Mouse (Mus musculus) CD4-positive, CD25-positive, alpha-beta regulatory T cell, adult 2 months (primary cell): Measurements from ENCODE around the gene Strip1.

ENCODE experiments used
- DNase-seq: peaks from one replicate; pipeline ENCODE4 v3.0.0-alpha.2; 2012; ENCODE audit warnings: low read depth, low spot score

The Strip1 gene

GRCm38 (mm10) chr3:107628551-107628950 lies 2.9 kb downstream of the Strip1 start:
- no peak for DNase-seq

- DNase-seq: no peak
Observed at GRCm38 (mm10) chr3:107627641-107628040, 3.9 kb downstream of the Strip1 start.

- DNase-seq: no peak
Observed at GRCm38 (mm10) chr3:107626751-107627150, 4.7 kb downstream of the Strip1 start.

DNA sequence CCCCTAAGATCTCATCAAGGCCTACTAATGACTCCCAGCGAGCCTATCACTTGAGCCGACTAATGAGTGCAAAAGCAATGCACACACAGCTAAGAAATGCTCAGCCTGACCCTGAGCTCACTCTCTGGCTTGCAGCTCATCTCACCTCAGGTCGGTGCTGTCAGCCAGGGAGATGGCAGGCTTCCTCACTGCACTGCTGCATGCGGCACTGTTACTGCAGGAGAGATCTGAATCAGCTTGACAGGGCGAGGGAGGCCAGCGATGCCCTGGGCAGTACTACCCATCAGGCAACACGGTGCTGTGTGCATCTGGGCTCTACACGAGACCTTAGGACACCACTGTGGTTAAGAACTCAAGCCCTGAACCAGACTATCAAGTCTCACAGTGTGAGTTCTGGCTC lies 6.0 kb downstream of the Strip1 start:
- DNase-seq: no peak

GRCm38 (mm10) chr3:107624424-107624823 lies 7.1 kb downstream of the Strip1 start:
- no peak for DNase-seq

DNA sequence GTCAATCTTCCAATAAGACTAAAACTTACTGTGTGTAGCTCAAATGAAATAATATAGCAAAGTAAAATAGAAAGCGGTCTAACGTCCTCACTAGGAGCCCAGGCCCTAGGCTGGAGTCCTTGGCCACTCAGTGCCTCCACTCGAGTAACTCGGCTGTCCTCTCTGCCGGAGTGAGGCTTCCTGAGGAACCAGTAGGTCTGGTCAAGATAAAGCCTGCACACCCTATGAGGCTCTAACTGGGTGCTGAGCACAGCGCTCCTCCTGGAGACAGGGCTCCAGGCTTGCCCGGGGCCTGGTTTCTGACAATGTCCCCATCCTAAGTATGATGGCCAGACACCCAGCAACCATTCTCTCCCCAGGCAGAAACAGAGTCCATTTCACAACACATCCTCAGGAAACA lies 9.0 kb downstream of the Strip1 start:
- no peak for DNase-seq

DNA sequence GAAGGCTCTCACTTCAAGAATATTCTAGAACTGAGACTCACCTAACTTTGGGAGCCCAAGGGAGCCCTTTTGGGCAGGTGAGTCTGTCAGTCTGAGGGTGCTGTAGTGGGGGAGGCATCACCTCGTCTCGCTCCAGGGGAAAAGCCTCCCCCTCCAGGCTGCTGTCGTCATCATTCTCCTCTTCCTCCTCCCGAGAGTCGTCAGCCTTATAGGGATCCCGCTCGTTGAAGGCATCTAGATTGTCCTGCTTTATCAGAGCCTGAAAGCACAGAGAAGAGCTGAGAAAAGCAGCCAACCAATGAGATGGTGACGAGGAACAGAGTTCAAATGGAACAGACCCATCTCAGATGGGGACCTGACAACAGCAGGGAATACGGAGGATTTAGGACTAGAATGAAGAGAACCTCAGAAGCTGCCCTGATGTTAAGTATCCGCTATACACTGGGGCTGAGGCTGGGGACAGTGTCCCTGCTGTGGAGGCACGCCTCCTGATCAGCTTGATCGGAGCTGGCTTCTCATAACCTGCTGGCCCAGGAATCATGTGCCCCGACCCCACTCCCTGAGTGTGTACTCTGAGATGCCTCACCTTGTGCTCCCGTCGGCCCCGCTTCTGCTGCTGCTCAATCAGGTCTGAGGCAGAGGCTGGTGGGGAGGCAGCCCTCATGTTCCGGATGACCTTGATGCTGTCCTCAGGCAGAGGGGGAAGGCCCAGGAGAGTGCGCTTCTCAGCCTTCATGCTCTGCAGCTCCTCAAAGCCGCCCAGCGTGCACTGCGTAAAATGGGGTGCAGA lies 10.0 kb downstream of the Strip1 start:
- DNase-seq: no peak

DNA sequence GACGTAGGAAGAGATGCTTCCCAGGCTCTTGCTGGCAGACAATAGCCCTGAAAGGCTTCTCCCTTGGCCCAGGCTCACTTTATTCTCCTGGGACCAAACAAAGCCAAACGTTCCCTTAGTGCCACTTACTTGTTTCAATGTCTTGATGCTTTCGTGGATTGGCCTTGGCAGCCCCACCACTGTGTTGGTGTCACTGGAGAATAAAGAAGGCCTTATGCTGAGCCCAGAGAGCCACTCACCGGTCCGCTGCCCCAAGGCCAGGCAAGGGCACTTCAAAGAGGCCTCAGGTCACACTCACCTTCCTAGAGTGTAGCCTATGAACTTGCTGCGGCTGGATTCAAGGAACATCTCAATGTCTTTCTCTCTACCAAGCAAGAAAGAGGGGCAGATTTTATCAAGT lies 11.6 kb downstream of the Strip1 start:
- DNase-seq: no peak

DNA sequence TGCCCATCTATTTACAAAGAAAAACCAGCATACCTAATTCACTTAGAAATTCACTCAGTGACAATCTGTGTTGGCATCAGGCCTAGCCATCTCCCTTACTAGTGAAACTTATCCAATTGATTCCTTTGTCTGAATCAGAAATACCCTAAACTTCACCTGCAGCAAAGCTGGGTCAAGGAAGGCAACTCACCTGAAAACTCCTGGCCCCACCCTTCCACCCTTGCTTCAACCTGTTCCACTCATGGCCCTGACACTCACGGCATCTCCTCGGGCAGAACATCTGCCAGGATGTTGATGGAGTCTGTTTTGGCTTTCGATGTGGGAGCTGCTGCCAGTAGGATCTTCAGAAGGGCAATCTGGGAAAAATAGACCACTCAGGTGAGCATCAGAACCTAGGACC lies 13.7 kb downstream of the Strip1 start:
- no peak for DNase-seq

DNA sequence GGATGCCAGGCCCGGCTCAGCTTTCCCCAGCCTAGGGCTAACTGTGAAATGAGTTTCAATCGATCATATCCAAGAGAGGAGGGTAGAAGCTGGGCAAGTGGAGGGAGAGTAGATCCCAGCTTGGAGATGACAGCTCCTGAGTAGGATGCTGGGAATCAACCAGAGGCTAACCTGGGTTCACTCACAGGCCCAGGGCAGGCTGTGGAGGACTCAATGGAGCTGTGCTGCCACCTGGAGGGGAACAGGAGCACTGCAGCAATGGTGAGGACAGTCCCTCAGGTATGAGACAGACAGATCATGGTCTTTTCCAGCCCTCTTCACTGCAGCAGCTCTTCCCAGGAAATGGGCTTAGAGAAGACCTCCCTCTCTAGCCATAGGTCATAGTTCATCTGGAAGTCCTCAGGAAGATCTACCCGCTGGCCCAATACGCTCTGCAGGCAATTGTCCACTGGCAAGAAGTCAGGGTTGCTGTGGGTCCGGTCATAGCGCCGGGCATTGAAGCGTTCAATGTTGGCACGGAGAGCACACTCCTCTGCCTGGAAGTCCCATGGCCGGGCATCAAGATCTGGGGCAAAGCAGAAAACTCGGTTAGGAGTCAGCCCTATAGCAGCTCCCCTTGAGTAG lies 18.5 kb downstream of the Strip1 start:
- peak; percentile 72 for DNase-seq

GRCm38 (mm10) chr3:107611394-107611793 lies 20.1 kb downstream of the Strip1 start:
- DNase-seq: no peak

DNA sequence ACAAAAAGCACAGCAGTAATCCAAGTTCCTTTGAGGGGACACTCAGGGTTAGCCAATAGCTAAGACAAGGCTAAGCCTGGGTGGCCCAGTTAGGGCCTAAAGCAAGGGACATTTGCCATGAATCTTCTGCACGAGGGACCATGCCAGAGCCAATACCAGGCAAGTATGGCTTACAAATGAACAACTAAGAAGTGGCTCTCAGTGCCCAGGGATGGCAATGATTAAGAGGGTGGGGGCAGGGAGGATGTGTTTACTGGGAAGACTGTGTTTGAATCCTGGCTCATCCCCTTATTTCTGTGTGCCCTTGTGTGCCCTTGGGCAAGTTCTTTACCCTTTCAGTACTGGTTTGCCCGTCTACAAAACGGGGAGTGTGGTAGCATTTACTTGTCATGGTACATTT lies 22.1 kb downstream of the Strip1 start:
- DNase-seq: no peak

GRCm38 (mm10) chr3:107608808-107609207 lies 22.7 kb downstream of the Strip1 start:
- DNase-seq: no peak

DNA sequence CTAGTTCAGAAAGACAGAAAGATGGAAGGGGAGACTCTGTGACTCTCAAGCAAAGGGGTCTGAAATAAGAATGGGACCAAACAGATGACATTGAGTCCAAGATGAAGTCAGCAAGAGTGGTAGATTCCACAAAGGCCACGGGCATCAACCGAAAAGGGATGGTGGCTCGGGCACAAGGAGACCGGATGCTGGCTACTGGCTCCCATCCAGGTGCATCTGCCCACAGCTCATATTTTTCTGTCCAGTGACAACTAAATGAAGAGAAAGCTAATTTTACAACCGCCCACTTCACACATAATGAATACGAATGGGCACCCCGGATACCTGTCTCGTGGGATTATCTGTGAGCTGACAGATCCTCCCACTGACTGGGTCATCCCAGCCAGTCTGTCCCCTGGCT lies 24.3 kb downstream of the Strip1 start:
- DNase-seq: no peak

DNA sequence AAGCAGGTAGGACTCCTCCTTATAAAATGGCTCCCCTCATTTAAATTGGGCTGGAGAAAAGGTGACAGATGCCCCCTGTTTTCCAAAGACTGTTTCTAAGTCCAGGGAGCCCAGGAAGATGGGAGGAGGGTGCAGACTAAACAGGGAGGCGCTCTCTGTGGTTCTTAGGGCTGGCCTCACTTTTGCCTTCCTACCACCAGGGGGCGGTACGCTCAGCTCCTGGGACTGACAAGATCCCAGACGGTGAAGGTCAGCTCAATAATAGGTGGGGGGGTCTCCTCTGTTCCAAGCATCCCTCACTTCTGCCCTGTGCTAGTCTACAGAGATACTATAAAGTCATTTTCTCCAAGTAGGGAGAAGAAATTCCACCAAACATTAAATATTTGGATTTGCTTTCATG lies 26.2 kb downstream of the Strip1 start:
- DNase-seq: peak; percentile 80

DNA sequence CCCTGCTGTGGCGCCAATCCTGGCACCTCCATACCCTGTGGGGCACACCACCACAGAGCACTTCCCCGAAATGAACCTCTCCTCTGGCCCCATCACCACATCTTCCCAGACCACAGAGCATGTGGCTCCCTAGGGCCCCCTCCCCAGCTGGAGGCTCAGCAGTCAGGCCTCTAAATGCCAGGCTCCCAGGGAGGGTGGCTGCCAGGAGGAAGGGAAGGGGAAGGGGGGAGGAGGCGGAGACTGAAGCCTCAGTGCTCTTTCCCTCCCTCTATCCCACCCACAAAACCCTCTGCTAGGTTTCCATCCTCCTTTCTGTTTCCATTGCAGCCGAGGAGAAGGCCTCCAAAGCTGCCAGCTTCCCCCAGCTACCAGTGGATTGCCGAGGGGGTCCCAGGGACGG lies 31.4 kb downstream of the Strip1 start:
- no peak for DNase-seq

- no peak for DNase-seq
Observed at GRCm38 (mm10) chr3:107597586-107598389, 33.7 kb downstream of the Strip1 start.

DNA sequence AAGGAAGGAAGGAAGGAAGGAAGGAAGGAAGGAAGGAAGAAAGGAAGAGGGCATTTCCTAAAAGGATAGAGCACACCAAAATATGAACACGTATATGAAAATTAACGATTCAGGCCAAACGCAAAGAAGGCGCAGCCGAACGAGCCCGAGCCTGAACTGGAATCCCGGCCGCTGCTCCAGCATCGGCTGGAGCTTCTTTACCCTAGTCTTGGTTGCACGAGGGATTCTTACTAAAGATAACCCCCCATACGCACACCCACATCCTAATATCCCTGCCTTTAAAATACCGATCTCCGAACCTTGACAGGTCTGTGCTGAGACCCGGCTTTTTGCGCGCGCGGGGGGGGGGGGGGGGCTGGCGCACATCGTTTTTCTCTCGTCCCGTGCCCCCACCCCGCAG lies 34.4 kb downstream of the Strip1 start:
- DNase-seq: no peak

DNA sequence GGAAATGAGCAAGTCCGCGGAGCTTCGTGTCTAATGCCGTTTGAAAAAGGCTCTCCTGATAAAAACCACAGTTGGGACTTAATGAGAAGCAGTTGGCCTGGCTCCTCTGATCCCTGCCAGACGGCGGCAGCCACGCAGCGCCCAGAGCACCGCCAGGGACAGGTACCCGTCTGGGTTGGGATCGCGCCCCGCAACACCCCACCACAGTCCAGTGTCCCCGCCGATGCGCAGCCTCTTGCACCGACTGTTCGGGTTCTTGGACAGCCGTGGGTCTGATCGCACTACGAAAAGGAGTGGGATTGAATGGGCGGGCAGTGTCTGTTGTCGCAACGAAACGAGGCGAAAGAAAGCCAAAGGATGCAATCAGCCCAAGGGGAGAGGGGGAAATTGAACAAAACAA lies 34.9 kb downstream of the Strip1 start:
- no peak for DNase-seq

DNA sequence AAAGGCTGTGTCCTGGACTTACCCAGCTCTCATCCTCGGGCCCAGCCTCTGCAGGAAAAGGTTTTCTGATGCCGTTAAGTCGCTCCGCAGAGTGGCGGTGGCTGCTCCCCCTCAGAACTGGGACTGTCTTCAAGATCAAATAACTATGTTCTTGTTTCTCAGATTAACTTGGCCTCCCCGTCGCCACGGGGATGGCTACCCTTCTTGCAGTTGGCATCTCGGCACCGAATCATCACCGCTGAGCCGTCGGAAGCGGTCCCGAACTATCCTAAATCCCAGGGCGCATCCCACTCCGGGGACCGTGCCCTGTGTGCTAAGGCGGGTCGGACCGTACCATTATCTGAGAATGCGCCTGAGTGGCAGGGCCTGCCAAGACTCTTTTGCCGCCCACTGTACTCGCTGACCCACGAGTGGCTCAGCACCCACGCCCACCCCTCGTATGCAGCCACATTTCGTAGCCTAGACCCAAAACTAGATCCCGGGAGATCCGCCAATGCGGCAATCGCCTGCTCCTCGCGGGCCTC lies 35.5 kb downstream of the Strip1 start:
- DNase-seq: peak; percentile 22

DNA sequence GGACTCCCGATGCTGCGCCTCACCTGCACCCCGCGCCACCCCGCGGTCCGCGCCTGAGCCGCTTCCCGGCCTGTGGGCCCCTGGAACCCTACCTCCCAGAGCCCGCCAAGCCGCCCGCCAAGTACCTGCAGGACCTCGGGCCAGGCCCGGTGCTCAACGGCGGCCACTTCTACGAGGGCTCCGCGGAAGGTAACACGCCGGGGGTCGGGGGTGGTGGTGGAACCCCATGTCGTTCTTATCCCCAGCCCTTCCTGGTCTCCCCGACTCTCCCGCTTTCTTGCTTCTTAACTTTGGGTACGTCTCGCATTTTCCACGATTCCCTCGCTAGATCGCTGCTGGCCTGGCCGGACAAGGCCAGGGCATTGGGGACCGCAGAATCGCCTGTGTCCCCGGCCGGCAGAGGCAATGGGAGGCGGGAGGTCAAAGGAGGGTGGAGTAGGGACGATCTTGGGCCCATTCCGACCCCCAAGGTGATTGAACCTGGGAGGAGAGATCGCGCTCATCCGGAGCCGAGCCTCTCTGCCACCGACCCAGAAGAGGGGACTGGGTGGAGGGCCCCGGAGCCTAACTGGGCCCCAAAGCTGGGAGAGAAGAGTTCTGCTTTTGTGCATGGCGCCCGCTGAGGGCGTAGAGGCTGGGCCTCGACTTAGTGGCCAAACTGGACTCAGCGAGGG lies 36.1 kb downstream of the Strip1 start:
- no peak for DNase-seq
